26 mouse cellular contexts compared by ENCODE assay signal in genomic region chr3:108892914-108893313, GRCm38 (mm10). TPM values are rescaled to one million over a fixed set of nuclear protein-coding genes. Genes with fewer than 3 reads are reported as not detected.
"Had no signal": no experiment of that assay in that cellular context is flagged by ENCODE, and none has a peak within 500 bp of the region (broad histone marks: within the 10 kb centered on the region; RNA-seq: fewer than 3 reads in every experiment).

No protein-coding gene starts in this region.

- H3K9me3 ChIP-seq: liver, embryonic 13.5 days; midbrain, embryonic 12.5 days; midbrain, embryonic 15.5 days; neural tube, embryonic 12.5 days; stomach, embryonic 15.5 days had no signal

- DNase-seq: kidney, adult 2 months; kidney, postnatal 25 days; layer of hippocampus, adult 9-11 months; liver, embryonic 13.5 days; lung, adult 2 months; lung, postnatal 14 days; thymus, postnatal 36 days had no signal

- H3K36me3 ChIP-seq: liver, embryonic 13.5 days; midbrain, embryonic 12.5 days; midbrain, embryonic 15.5 days; neural tube, embryonic 12.5 days; stomach, embryonic 15.5 days had no signal

- H3K27ac ChIP-seq: kidney, postnatal 0 days; liver, embryonic 13.5 days; macrophage; midbrain, embryonic 12.5 days; midbrain, embryonic 15.5 days; neural tube, embryonic 12.5 days; stomach, embryonic 15.5 days had no signal

- ATAC-seq: midbrain, embryonic 15.5 days had no signal

- H3K27me3 ChIP-seq: liver, embryonic 13.5 days; midbrain, embryonic 12.5 days; midbrain, embryonic 15.5 days; neural tube, embryonic 12.5 days; stomach, embryonic 15.5 days had no signal

- H3K9ac ChIP-seq: liver, embryonic 13.5 days; midbrain, embryonic 12.5 days; midbrain, embryonic 15.5 days; neural tube, embryonic 12.5 days; stomach, embryonic 15.5 days had no signal

- H3K4me2 ChIP-seq: liver, embryonic 13.5 days; midbrain, embryonic 12.5 days; midbrain, embryonic 15.5 days; neural tube, embryonic 12.5 days; stomach, embryonic 15.5 days had no signal

- H3K4me3 ChIP-seq: liver, embryonic 13.5 days; midbrain, embryonic 12.5 days; midbrain, embryonic 15.5 days; neural tube, embryonic 12.5 days; stomach, embryonic 15.5 days had no signal

- H3K4me1 ChIP-seq: liver, embryonic 13.5 days; midbrain, embryonic 12.5 days; midbrain, embryonic 15.5 days; neural tube, embryonic 12.5 days; stomach, embryonic 15.5 days had no signal

RNA-seq across cellular contexts. Expression of gene Fndc7, which starts 3.1 kb away (rescaled TPM):
- polyA plus RNA-seq: kidney, embryonic 14.5 days; kidney, postnatal 0 days; limb, embryonic 11.5 days; midbrain, embryonic 12.5 days had no signal

RNA-seq across cellular contexts. Expression of gene Henmt1, which starts 46.8 kb away (rescaled TPM):
- total RNA-seq: liver, adult 2 months; neutrophil, adult 5-6 weeks had no signal
- polyA plus RNA-seq: liver, adult 2 months; liver, embryonic 16.5 days; macrophage had no signal

RNA-seq across cellular contexts. Expression of gene Gm9857, which starts 47.3 kb away (rescaled TPM):
- total RNA-seq: layer of hippocampus, adult 18-20 months; layer of hippocampus, postnatal 25 days; left cerebral cortex, adult 18-20 months; left cerebral cortex, postnatal 25 days; liver, adult 2 months; megakaryocyte, adult 5-6 weeks; neutrophil, adult 5-6 weeks had no signal
- polyA plus RNA-seq: intestine, embryonic 14.5 days; kidney, embryonic 14.5 days; kidney, postnatal 0 days; limb, embryonic 11.5 days; liver, adult 2 months; liver, embryonic 13.5 days; liver, embryonic 16.5 days; lung, adult 2 months; lung, embryonic 16.5 days; macrophage; midbrain, embryonic 12.5 days; midbrain, embryonic 15.5 days; neural tube, embryonic 12.5 days; urinary bladder, adult 2 months had no signal
